Mouse (Mus musculus) heart, postnatal 25 days (tissue): ENCODE results near the gene Atxn7l3. TPM values are rescaled to one million over a fixed set of nuclear protein-coding genes. Genes with fewer than 3 reads are reported as not detected.

Experiments used
- DNase-seq: peaks from one replicate; pipeline ENCODE4 v3.0.0; 2022; ENCODE audit warnings: low spot score
- intact Hi-C: fragments of 180-260 bp; cut with DNase I; formaldehyde crosslinking; loops from one replicate; pipeline ENCODE4 v1.15.1; 2025
- total RNA-seq, 2 experiments: library from RNA; stranded (reverse); gene quantifications; 2 replicates each; pipeline ENCODE4 v1.2.3; 2021

Atxn7l3 gene
- total RNA-seq, 2 experiments from 2014 or later = 21.1 to 21.7 TPM

DNA sequence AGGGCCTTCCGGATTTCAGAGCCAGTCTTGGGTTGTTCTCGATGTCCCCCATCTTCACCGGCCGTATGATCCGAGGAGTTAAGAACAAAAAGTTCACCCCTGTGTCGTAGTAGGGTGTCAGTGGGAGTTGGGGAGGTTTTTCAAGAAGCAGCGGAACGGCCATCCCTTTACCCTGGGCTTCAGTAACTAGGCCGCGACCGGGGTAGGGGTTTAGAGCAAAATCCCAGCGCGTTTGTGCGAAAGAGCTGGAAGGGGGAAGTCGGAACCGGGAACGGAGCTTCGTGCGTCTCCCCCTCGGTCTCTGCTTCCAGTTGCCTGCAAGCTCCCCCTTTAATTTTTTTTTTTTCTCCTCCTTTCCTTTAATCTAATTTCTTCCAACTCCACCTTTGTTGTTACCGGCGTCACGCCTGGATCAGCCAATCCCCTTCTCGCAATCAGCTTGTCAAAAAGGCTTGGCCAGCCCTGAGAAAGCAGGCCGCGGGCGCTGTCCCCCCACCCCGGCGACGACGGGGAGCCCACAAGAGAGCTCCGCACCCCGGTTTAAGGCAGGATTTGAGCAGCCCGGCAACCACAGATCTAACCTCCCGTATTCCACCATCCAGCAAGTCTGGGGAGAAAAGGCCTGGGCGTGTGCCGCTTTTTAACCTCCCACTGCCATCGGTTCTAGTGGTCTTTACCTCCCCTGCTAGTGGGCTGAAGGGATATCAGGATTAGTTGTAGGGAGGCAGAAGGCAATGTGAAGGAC is 23.7 kb upstream of the Atxn7l3 start:
- intact Hi-C loops = loop anchor here (2.0 kb wide), 1 partner anchor 15 kb away; no protein-coding TSS in a partner anchor
- DNase-seq = peak; percentile 83

DNA sequence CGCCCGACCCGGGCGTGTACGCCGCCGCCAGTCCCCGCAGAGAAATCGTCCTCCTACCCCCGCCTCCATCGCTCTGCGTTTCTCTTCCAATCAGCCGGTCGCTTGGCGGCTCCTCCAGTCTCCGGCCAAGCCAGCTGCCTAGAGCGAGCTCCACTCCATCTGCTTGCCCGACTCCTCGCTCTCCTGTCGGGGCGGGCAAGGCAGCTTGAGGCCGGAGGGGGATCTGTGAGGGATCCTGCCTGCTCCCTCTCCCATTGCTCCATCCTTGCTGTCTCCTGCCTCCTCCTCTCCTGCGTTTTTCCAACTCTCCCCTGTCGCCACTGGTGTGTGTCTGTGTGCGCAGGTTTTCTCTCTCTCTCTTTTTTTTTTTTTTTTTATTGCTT is 23.0 kb upstream of the Atxn7l3 start, which contains the start of gene Ubtf:
Gene Ubtf, minus strand, starts transcription at position 333 of the 383 bp plus-strand sequence.
- intact Hi-C loops = no loop called here
- peak; percentile 77 for DNase-seq

DNA sequence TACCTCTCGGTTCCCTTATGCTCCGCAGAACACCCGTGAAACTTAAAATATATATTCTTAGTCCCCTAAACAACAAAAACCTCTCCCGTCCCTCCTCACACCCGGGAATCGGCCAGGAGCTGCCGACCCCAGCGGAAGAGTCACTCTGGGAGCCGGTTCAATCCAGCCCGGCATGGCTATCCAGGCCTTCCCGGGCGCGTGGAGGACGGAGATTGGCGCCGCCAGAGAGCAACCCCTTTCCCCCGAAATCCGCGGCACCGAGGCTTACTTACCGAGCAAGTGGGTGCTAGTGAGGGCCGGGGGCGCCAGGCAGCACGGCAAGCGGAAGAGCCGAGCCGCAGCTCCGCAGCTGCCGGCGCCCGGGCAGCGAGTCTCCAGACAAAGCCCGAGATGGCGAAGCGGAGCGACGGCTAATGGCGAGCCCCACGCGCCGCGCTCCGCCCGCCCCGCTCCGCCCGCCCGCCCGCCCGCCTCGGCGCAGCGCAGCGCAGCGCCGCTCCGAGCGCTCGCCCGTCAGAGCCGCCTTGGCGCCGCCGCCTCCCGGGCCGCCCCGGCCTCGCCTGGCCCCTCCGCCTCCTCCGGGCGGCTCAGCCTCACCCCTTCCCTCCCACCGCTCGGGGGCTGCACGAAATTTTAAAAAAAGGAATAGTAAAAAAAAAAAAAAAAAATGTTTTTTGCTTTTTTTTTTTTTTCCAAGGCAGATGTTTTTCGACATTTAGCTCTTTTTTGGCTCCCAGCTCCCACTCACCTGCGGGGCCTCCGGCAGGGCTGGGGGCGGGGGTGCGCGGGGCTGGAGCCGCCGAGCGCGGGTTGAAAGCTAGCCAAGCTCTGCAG is 22.4 kb upstream of the Atxn7l3 start:
- peak; percentile 35 for DNase-seq
- intact Hi-C loops = loop anchor here (1.0 kb wide), 1 partner anchor 89 kb away; the partner anchor contains the start of gene Slc25a39

DNA sequence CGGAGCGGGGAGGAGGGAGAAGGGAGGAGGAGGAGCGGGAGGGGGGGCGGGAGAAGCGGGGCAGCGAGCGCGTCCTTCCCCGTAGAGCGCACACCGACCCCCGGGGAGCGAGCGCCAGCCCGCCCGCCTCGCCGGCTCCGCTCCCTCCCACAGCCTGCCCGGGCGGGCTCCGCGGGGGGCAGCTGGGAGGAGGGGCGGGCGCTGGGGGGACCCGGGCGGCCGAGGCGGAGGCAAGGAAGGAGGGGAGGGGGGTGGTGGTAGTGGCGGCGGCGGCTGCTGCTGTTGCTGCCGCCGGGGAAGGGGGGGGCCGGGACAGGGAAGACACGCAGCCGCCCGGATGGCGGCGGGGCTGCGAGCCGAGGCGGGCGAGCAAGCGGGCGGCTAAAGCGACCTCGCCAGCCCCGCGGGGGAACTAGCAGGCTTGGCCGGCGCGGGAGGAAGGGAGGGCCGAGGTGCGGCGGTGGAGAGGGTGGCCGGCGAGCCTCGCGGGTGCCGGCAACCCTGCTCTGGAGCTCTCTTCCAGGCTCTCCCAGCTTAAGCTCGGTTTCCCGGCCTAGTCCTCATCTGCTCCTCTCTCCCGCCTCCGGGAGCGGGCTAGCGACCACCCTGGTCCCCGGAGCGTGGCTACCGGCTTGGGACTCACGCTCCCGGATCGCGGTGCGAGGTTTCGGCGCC is 21.6 kb upstream of the Atxn7l3 start:
- peak; percentile 72 for DNase-seq
- intact Hi-C loops = loop anchor here (1.0 kb wide), 1 partner anchor 89 kb away; the partner anchor contains the start of gene Slc25a39

DNA sequence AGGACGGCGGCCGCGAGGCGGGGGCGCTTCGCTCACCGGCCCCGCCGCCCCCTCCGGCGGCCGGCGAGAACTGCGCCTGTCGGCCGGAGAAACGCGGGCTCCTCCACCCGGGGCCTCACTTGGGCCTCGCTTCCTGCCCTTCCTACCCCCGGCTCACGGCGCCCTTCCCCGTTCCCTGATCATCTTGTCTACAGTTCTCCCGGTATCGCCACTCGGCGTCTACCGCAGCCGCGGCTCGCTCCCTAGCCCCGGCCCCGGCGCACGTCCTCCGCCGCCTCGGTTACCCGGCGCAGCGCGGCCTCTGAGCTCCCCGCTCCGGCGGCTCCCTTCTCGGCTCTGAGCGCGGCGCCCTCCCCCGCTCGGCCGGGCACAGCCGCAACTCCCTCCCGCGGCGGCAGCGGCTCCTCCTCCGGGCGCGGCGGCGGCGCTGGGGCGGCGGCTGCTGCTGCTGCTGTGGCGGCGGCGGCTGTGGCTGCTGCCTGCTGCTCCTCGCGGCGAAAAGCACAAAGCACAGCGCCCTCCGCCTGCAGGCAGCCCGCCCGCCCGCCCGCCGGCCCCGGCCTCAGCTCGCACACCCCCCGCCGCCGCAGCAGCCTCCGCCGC is 21.0 kb upstream of the Atxn7l3 start:
- peak; percentile 36 for DNase-seq
- intact Hi-C loops = no loop called here

DNA sequence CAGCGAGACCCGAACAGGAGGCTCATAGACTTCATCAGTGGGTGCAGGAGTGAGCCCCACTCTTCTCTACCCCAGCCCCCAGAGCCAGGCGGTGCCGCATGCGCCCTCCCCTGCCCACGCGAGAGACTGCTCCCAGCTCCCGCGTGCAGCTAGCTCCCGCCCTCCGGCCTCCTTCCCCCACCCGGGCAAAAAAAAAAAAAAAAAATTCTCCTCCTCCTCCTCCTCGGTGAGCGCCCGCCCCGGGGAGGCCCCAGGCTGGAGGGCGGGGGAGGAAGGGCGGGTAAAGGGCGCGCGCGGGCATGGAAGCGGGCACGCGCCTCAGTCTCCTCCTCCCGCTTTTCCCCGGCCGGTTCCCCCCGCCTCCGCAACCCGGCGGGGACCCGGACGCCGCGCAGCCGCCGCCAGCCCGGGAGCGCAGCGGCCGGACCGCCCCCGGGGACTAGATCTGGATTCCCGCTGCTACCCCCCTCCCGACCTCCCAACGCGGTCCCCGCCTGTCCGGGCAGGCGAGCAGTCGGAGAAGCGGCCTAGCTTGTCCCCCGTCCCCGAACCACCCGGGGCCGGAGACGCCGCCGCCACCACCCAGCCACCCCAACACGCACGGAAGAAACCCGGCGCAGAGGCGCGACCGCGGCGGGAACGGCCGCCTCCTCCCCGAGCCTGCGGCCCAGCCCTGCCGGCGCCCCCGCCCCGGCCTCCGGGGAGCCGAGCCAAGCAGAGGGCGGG is 20.3 kb upstream of the Atxn7l3 start:
- peak; percentile 90 for DNase-seq
- intact Hi-C loops = no loop called here

DNA sequence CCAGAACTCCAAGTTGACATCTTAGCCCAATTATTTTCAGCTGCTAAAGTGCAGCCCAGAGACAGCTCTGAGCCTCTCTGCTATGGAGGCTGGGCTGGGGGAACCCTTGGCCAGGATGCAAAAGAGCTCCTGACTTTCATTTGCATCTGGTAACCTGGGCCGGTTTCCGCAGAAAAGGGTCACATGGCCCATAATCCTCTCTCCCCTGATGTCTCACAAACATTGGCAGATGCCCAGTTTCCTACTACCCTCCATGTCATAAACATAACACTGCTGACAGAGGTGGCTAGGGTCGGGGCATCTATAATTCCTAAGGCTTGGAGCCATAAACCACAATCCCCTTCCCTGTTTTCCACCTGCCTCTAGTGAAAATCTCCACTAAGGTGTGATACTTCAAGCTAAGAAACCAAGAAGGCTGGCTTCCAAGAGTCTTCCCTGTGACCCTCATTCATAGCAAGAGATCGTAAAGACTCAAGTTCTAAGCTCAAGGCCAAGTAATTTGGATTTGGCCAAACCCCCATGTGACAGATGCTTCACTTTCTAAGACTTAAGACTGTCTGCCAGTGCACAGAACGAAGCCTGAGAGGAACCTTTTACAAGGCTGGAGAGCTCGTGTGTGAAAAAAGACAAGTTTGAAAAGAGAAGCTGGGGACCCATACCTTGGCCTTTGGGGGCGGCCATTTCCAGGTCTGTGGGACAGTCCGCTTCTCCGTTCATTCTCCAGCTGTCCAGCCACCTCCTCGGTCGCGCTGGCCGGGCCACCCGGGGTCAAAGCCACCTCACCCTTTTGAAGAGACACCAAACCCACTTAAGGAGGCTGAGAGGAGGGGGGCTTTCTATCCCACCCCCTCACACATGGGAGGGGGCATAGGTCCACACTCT is 19.5 kb upstream of the Atxn7l3 start:
- no peak for DNase-seq
- intact Hi-C loops = no loop called here

DNA sequence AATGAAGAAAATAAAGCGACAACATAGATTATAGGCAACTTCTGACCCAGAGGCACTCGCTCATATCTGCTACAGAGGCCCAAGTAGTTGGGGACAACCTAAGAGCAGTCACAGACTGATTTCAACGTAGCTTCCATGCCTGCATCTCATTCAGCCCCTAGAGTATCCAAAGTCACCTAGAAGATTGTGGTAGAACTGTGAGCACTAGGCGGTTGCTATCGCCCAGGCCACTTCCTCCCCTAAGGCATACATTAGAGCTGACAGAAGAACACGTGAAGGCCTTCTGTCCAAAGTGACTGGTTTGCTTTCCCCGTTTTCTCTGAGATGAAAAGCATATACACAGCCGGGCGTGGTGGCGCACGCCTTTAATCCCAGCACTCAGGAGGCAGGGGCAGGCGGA is 17.9 kb upstream of the Atxn7l3 start:
- intact Hi-C loops = no loop called here
- no peak for DNase-seq

DNA sequence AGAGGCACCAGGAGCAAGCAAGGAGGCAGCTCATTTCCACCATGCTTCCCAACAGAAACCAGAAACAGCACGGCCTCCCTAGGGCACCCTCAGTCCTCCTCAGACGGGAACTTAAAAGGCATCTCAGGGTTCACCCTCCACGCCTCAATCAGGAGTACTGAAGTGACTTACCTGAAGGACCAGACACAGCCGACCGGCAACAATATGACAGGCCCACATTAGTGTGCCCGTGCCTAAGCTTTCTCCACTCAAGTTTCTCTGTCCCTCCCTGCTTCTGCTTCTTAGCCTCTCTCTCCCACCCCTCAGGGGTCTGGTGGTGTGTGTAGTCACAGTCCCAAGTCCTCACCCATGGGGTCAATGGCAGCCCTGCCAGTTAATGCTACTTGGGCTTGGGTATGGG is 16.2 kb upstream of the Atxn7l3 start:
- intact Hi-C loops = no loop called here
- no peak for DNase-seq

DNA sequence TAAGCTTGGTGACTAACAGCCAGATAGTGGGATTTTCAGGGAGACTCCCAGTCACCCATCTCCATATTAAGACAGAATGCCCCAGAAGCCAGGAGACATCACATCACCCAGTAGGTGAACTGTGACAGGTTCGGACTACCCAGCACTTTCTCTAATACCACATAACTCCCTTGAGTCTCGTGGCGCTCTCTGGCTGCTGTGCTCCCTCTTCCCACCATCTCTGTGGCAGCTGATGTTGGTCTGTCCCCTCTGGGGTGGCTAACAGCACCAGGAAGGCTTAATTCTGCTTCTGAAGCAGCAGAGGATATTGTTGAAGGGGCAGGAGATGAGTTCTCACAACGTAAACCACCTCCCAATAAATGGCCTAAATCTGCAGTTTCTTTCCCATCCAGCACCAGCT is 15.5 kb upstream of the Atxn7l3 start:
- intact Hi-C loops = no loop called here
- no peak for DNase-seq

DNA sequence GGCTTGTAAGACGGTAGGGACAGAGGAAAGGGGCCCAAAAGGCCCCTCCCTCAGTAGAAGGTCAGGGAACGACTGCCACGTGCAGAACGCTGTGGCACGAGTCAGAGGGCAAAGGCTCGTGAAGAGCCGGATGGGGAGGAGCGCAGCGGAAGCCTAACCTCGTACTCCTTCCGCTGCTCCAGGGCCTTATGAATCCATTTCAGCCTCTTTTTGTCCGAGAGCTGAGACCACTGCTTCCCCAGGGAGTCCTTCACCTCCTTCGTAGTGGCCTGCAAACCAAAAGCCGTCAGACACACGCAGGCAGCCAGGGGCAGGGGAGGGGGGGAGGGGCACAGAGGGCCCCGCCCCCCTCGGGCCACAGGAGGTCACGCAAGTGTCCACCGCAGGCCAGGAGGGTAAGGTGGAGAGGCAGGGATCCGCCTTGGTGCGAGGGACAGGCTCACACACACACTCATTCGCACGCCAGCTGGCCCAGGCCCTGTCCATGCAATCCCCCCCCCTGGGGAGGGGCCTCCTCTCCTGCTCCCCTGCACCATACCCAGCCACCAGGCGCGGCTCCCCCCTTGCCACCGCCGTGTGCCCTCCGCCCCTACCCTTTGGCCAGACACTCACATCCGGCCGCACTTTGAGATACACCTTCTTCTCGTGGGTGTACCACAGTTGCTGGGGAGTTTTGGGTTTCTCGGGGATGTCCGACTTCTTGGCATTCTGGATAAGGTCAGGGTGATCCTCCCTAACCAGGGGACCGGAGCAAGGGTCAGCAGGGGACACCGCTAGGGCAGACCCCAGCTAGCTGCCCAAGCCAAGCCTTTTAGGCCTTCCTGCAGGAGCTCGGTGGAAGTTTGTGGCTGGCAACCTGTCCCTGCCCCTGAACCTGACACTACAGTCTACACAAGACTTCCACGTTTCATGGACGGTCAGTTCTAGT is 14.6 kb upstream of the Atxn7l3 start:
- no peak for DNase-seq

DNA sequence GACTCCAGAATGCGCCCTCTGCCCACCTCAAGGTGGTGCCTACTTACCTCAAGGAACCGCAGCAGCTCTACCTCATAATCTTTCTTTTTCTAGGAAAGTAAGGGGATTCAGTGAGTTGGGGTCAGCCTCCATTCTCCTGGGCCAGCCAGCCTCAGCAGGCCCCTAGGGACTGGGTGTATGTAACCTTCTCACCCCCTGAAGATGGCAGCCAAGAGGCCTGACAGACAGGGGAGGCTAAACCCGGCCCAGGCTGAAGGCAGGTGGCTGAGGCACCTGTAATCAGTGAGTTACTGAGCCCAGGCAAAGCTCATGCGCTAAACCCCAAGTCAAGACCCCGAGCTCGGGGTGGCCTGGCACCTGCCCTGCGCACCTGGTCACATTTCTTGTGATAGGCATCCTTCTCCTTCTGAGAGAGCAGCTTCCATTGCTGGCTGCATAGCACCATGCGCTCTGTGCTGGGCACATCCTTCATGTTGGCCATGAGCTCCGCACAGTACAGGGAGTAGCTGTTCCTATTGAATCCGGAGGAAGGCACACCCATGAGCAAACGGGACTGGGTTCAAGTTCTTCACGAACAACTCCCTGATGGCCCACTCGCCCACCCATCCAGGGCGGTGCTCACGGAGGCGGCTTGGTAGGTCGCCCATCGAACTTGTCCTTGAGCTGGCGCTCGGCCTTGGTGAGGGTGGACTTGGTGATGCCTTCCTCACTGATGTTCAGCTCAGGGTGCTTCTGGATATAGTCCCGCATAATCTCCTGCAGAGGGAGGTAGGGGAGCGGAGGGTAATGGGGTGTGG is 13.6 kb upstream of the Atxn7l3 start:
- no peak for DNase-seq
- intact Hi-C loops = loop anchor here (1.0 to 2.0 kb wide), 2 partner anchors 101 to 121 kb away; partner anchors contain the start of gene Grn

More for the DNA sequence above, 14.6 kb upstream of the Atxn7l3 start:
- intact Hi-C loops = no loop called here

DNA sequence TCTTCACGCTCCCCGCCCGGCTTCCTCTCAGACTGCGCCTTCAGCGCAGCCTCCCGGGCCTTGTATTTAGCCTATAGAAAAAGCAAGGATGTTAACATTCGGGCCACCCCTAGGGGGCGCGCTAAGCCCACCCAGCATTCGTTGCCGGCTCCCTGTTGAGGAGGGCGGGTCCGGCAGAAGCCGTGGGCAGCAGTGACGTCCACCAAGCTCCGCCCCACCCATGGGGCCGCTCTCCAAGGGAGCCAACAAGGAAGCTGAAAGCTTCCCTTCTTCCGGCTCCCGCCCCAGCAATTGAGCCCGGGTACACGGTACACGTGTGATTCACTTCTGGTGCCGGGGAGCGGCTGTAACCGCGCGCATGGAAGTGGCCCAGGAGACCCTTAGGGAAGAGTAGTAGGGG is 12.5 kb upstream of the Atxn7l3 start:
- DNase-seq = peak; percentile 94
- intact Hi-C loops = loop anchor here (1.0 to 2.0 kb wide), 2 partner anchors 102 to 122 kb away; partner anchors contain the start of gene Grn

DNA sequence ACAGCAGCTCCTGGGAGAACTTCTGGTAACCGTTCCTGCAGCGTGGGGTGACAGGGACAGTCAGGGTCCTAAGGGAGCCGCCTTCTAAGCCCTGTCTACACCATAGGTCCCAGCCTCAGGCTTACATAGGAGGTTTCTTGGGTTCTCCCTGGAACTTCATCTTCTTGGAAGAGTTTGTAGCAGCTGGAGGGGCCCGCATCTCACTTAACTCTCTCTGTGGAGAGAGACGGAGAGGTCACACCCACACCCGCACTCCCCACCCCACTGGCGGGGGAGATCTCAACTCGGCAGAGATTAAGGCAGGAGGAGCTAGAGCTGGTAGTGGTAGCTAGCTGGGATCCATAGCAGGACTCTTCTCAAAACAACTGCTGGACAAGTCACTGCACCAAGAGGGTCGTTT is 11.7 kb upstream of the Atxn7l3 start:
- intact Hi-C loops = loop anchor here (2.0 kb wide), 1 partner anchor 123 kb away; the partner anchor contains the start of gene Grn
- no peak for DNase-seq

DNA sequence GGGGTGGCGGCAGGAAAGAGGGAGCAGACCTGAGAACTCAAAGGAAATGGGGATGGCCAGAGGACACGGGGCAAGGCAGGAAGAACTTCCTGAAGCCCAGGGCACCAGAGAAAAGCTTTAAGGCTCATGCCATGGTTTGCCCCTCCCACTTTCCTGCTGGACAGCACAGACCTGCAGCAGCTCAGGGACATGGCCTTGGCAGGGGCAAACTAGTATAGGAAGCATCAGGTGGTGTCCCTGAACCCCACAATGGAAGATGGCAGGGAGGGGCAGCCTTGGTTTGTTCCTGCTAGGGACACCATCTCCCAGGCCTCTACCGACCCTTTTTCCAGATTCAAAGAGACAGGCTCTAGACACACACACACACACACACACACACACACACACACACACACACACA is 8.9 kb upstream of the Atxn7l3 start:
- intact Hi-C loops = no loop called here
- DNase-seq = no peak

DNA sequence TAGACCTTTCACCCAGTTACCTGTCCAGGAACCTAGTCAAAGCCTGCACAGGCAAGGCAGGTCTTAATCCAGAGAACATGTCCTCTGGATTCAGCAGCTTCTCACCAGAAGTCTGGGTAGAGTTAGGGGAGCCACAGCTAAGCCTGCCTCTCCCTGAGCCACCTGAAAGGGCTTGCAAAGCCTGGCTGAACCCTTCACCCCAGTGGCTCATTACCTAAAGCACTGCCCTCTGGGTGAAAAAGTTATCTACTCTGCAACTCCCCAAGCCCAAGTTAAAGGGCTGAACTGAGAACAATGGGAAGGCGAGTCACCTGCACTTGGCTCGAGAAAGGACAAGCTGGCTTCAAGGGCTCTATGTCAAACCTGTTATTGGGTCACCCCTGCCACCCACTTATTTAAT is 7.7 kb upstream of the Atxn7l3 start:
- DNase-seq = no peak
- intact Hi-C loops = no loop called here
